Mouse (Mus musculus) cortical plate, adult 2 months (tissue): Measurements from ENCODE around the gene Scn1b.

ENCODE experiments used
- CTCF ChIP-seq: fragments of 200-500 bp; IDR thresholded peaks from 2 replicates; pipeline ENCODE4 v1.5.1; 2011; ENCODE audit warnings: mild to moderate bottlenecking, control low read depth, low read length; ENCODE audit not compliant: insufficient read depth; ENCODE audit errors: extremely low read depth
- POLR2A ChIP-seq: fragments of 200-500 bp; IDR thresholded peaks from 2 replicates; pipeline ENCODE4 v1.6.1; 2011; ENCODE audit warnings: mild to moderate bottlenecking, low read length, control low read depth; ENCODE audit not compliant: insufficient read depth; ENCODE audit errors: extremely low read depth

DNA sequence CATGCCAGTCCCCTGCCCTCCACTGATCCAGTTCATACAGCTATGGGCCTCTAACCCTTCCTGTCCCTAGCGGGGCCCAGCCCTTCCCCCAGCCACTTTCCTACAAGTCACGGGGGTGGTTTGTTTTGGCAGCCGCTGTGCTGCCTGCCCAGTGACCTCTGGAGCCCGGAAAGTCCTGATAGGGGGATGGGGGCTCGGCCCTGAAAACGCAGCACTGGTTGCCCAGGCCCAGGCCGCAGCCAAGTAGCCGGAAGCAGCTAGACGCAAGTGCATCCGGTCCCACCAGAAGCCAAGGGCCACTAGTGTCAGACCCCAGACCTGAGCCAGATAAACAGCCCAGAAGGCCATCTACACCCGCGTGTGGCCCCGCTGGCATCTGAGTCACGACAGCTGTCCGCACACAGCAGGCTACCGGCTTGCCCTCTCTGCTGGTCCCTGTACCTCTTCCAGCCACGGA is 11.2 kb downstream of the Scn1b start:
- TF ChIP-seq POLR2A: no peak
- no peak for TF ChIP-seq CTCF
